Mouse (Mus musculus): ENCODE results near the gene Suv39h1. TPM values are rescaled to one million over a fixed set of nuclear protein-coding genes. Genes with fewer than 3 reads are reported as not detected.

Gene Suv39h1
- total and polyA plus RNA-seq, 2 experiments from 2014 or later = 32.0 to 34.8 TPM

- H3K4me3 ChIP-seq (ENCODE audit: low read depth, low read length) = no peak within 1 kb of the TSS
- H3K9ac ChIP-seq (replicated peaks; ENCODE audit: low read length, poor library complexity, severe bottlenecking) = no peak within 1 kb of the TSS
- no peak for DNase-seq (ENCODE audit: low spot score)
- no peaks in the 10 kb centered on the region for H3K9me3 ChIP-seq (ENCODE audit: low read length)
- H3K27me3 ChIP-seq (ENCODE audit: insufficient read depth, low read length) = no peaks in the 10 kb centered on the region
- WGBS = 90% methylated on average over 14 of the region's 14 CpGs
- no peak for ATAC-seq (ENCODE audit: low FRiP score)
- TF ChIP-seq CTCF (IDR thresholded peaks at IDR 0.05) = no peak
- H3K36me3 ChIP-seq (ENCODE audit: insufficient read depth, low read length) = no peaks in the 10 kb centered on the region
- no peak within 1 kb of the TSS for H3K27ac ChIP-seq (ENCODE audit: low read depth, low read length)
- no peaks in the 10 kb centered on the region for H3K4me1 ChIP-seq (ENCODE audit: insufficient read depth, low read length)
- H3K4me2 ChIP-seq (ENCODE audit: low read depth, low read length, poor library complexity, severe bottlenecking) = no peak within 1 kb of the TSS
Measured at GRCm38 (mm10) chrX:8090346-8090953, 15.9 kb upstream of the Suv39h1 start, which contains the start of gene Was. Was (minus strand) TSS chrX:8090498.

- H3K27me3 ChIP-seq (ENCODE audit: insufficient read depth, low read length) = no peaks in the 10 kb centered on the region
- no peaks in the 10 kb centered on the region for H3K9me3 ChIP-seq (ENCODE audit: low read length)
- no peaks in the 10 kb centered on the region for H3K36me3 ChIP-seq (ENCODE audit: insufficient read depth, low read length)
- WGBS = 89% methylated on average over 3 of the region's 3 CpGs
- no peak overlapping the region for H3K9ac ChIP-seq (replicated peaks; ENCODE audit: low read length, poor library complexity, severe bottlenecking)
- no peak for TF ChIP-seq CTCF (IDR thresholded peaks at IDR 0.05)
- no peak overlapping the region for H3K4me2 ChIP-seq (ENCODE audit: low read depth, low read length, poor library complexity, severe bottlenecking)
- no peak overlapping the region for H3K4me3 ChIP-seq (ENCODE audit: low read depth, low read length)
- H3K27ac ChIP-seq (ENCODE audit: low read depth, low read length) = no peak overlapping the region
- DNase-seq (ENCODE audit: low spot score) = no peak
- no peaks in the 10 kb centered on the region for H3K4me1 ChIP-seq (ENCODE audit: insufficient read depth, low read length)
- no peak for ATAC-seq (ENCODE audit: low FRiP score)
Measured at GRCm38 (mm10) chrX:8089746-8090145, 15.2 kb upstream of the Suv39h1 start.

DNA sequence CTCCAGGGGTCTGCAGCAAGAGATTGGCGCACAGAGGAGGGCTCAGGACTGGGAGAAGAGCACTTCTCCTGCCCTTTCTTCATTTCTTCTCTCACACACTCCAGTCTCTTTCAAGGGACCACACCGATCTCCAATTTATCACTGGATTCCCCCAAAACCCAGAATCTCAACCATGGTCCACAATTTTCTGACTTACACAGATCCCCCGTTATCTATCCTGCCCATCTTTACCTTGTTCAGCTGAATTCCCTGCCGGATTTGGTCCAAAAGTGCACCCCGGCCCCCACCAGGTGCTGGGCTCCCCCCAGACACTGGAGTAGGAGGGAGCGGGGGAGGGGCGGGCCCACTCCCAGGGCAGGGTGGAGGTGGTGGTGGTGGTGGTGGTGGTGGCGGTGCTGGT lies 11.1 kb upstream of the Suv39h1 start:
- no peak overlapping the region for H3K9ac ChIP-seq (replicated peaks; ENCODE audit: low read length, poor library complexity, severe bottlenecking)
- ATAC-seq (ENCODE audit: low FRiP score) (no peak), DNase-seq (ENCODE audit: low spot score) (no peak)
- WGBS = 87% methylated on average over 6 of the region's 8 CpGs
- TF ChIP-seq CTCF (IDR thresholded peaks at IDR 0.05) = no peak
- H3K27ac ChIP-seq (ENCODE audit: low read depth, low read length) = no peak overlapping the region
- no peaks in the 10 kb centered on the region for H3K36me3 ChIP-seq (ENCODE audit: insufficient read depth, low read length)
- no peaks in the 10 kb centered on the region for H3K27me3 ChIP-seq (ENCODE audit: insufficient read depth, low read length)
- no peaks in the 10 kb centered on the region for H3K4me1 ChIP-seq (ENCODE audit: insufficient read depth, low read length)
- no peak overlapping the region for H3K4me3 ChIP-seq (ENCODE audit: low read depth, low read length)
- no peaks in the 10 kb centered on the region for H3K9me3 ChIP-seq (ENCODE audit: low read length)
- no peak overlapping the region for H3K4me2 ChIP-seq (ENCODE audit: low read depth, low read length, poor library complexity, severe bottlenecking)

- ATAC-seq (ENCODE audit: low FRiP score) (no peak), DNase-seq (ENCODE audit: low spot score) (no peak)
- H3K36me3 ChIP-seq (ENCODE audit: insufficient read depth, low read length) = no peaks in the 10 kb centered on the region
- TF ChIP-seq CTCF (IDR thresholded peaks at IDR 0.05) = no peak
- H3K4me2 ChIP-seq (ENCODE audit: low read depth, low read length, poor library complexity, severe bottlenecking) = no peak overlapping the region
- WGBS = 91% methylated on average over 6 of the region's 6 CpGs
- H3K9me3 ChIP-seq (ENCODE audit: low read length) = no peaks in the 10 kb centered on the region
- no peaks in the 10 kb centered on the region for H3K27me3 ChIP-seq (ENCODE audit: insufficient read depth, low read length)
- no peak overlapping the region for H3K9ac ChIP-seq (replicated peaks; ENCODE audit: low read length, poor library complexity, severe bottlenecking)
- no peaks in the 10 kb centered on the region for H3K4me1 ChIP-seq (ENCODE audit: insufficient read depth, low read length)
- no peak overlapping the region for H3K27ac ChIP-seq (ENCODE audit: low read depth, low read length)
- H3K4me3 ChIP-seq (ENCODE audit: low read depth, low read length) = no peak overlapping the region
Measured at GRCm38 (mm10) chrX:8084771-8085259, 10.3 kb upstream of the Suv39h1 start.

DNA sequence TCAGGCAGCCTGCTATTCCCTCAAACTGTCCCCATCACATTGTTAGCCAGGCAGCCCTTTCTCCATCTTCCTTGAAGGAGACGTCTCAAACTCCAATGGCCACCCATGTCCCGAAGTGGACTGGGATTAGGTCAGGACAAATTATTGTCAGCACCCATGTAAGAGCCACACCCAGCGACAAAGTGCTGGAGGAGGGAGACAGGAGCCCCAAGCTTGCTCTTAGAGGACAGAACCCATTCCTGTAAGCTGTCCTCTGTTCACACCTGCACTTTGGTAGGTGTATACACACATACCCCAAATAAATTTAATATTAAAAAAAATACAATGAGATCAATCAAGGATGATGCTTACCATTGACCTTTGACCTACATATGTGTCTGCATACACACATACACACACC lies 544 bp upstream of the Suv39h1 start:
- no peak for TF ChIP-seq CTCF (IDR thresholded peaks at IDR 0.05)
- DNase-seq (ENCODE audit: low spot score) = no peak

GRCm38 (mm10) chrX:8073881-8074429 lies 605 bp downstream of the Suv39h1 start:
- H3K27me3 ChIP-seq (ENCODE audit: insufficient read depth, low read length) = no peaks in the 10 kb centered on the region
- DNase-seq (ENCODE audit: low spot score) (peak; percentile 56), ATAC-seq (ENCODE audit: low FRiP score) (no peak; the same call in 1 of the 2 replicates)
- 30% methylated on average over 29 of the region's 64 CpGs for WGBS
- H3K4me3 ChIP-seq (ENCODE audit: low read depth, low read length) = peak overlapping the region; percentile 55
- peak overlapping the region; percentile 49 for H3K4me2 ChIP-seq (ENCODE audit: low read depth, low read length, poor library complexity, severe bottlenecking)
- no peaks in the 10 kb centered on the region for H3K9me3 ChIP-seq (ENCODE audit: low read length)
- TF ChIP-seq CTCF (IDR thresholded peaks at IDR 0.05) = no peak
- no peaks in the 10 kb centered on the region for H3K4me1 ChIP-seq (ENCODE audit: insufficient read depth, low read length)
- H3K27ac ChIP-seq (ENCODE audit: low read depth, low read length) = peak overlapping the region; percentile 71
- no peaks in the 10 kb centered on the region for H3K36me3 ChIP-seq (ENCODE audit: insufficient read depth, low read length)
- peak overlapping the region; percentile 54; the same call in 1 of the 2 replicates for H3K9ac ChIP-seq (replicated peaks; ENCODE audit: low read length, poor library complexity, severe bottlenecking)

More for the DNA sequence above, 544 bp upstream of the Suv39h1 start:
- WGBS = 35% methylated on average over 3 of the region's 3 CpGs
- Histone ChIP-seq H3K27ac (ENCODE audit: low read depth, low read length) (peak overlapping the region; percentile 81), H3K4me1 (ENCODE audit: insufficient read depth, low read length) (no peaks in the 10 kb centered on the region), H3K9ac (replicated peaks; ENCODE audit: low read length, poor library complexity, severe bottlenecking) (peak overlapping the region; percentile 33; the same call in 1 of the 2 replicates), H3K36me3 (ENCODE audit: insufficient read depth, low read length) (no peaks in the 10 kb centered on the region), H3K4me2 (ENCODE audit: low read depth, low read length, poor library complexity, severe bottlenecking) (peak overlapping the region; percentile 49), H3K9me3 (ENCODE audit: low read length) (no peaks in the 10 kb centered on the region), H3K27me3 (ENCODE audit: insufficient read depth, low read length) (no peaks in the 10 kb centered on the region), H3K4me3 (ENCODE audit: low read depth, low read length) (peak overlapping the region; percentile 55)
- ATAC-seq (ENCODE audit: low FRiP score) = peak; percentile 39; the same call in 1 of the 2 replicates

All from midbrain, postnatal 0 days (tissue).